Mouse (Mus musculus) limb, embryonic 14.5 days (tissue): ENCODE measurements around the gene Aff3. TPM values are rescaled to one million over a fixed set of nuclear protein-coding genes. Genes with fewer than 3 reads are reported as not detected.

ENCODE experiments used
- ATAC-seq: fragments of 200-750 bp; cut with Nextera tagmentation; 2 replicates; pipeline ENCODE4 v1.8.0; 2017; ENCODE audit warnings: low read depth, moderate number of reproducible peaks, moderate TSS enrichment; ENCODE audit not compliant: low FRiP score
- DNase-seq: peaks from one replicate; pipeline ENCODE4 v3.0.0-alpha.2; 2015; ENCODE audit warnings: low spot score
- H3K27ac ChIP-seq: fragments of 300-500 bp; sonication (generic); replicated peaks from 2 replicates; pipeline ENCODE4 v1.5.1; 2014; ENCODE audit warnings: low read depth, mild to moderate bottlenecking, low read length, moderate library complexity, mixed read lengths
- H3K27me3 ChIP-seq: fragments of 300-500 bp; sonication (generic); 2 replicates; pipeline ENCODE4 v1.6.1; 2014; ENCODE audit warnings: low read length, mixed read lengths; ENCODE audit not compliant: control insufficient read depth, insufficient read depth
- H3K36me3 ChIP-seq: fragments of 300-500 bp; sonication (generic); 2 replicates; pipeline ENCODE4 v1.6.1; 2014; ENCODE audit warnings: mild to moderate bottlenecking, low read length, moderate library complexity, mixed read lengths; ENCODE audit not compliant: control insufficient read depth, insufficient read depth
- H3K4me1 ChIP-seq: fragments of 300-500 bp; sonication (generic); 2 replicates; pipeline ENCODE4 v1.6.1; 2014; ENCODE audit warnings: antibody characterized with exemption, low read length, mixed read lengths; ENCODE audit not compliant: control insufficient read depth, insufficient read depth
- H3K4me2 ChIP-seq: fragments of 300-500 bp; sonication (generic); replicated peaks from 2 replicates; pipeline ENCODE4 v1.6.1; 2014; ENCODE audit warnings: low read depth, mild to moderate bottlenecking, low read length, moderate library complexity; ENCODE audit not compliant: severe bottlenecking
- H3K4me3 ChIP-seq: fragments of 300-500 bp; sonication (generic); replicated peaks from 2 replicates; pipeline ENCODE4 v1.5.1; 2014; ENCODE audit warnings: low read length
- H3K9ac ChIP-seq: fragments of 300-500 bp; sonication (generic); 2 replicates; pipeline ENCODE4 v1.6.1; 2014; ENCODE audit warnings: mild to moderate bottlenecking, low read depth, low read length, moderate library complexity; ENCODE audit not compliant: severe bottlenecking
- H3K9me3 ChIP-seq: fragments of 300-500 bp; sonication (generic); 2 replicates; pipeline ENCODE4 v1.6.1; 2016; ENCODE audit warnings: low read length; ENCODE audit not compliant: control insufficient read depth
- POLR2A ChIP-seq: fragments of 200-500 bp; IDR thresholded peaks from 2 replicates; pipeline ENCODE4 v1.8.0; 2012; ENCODE audit warnings: inconsistent platforms, mild to moderate bottlenecking, moderate library complexity, borderline replicate concordance; ENCODE audit not compliant: insufficient read depth, insufficient read length; ENCODE audit errors: extremely low read depth
- WGBS: fragments of 180-500 bp; shearing (Covaris S2); extraction: QIAGEN DNeasy Blood & Tissue Kit; methylation state at CpG from one replicate; pipeline ENCODE4 v1.1.7; 2014; 5-methylcytosine and 5-hydroxymethylcytosine counted together
- polyA plus RNA-seq, 2 experiments: library from polyadenylated mRNA; depleted of rRNA in 1 of 2; stranded (reverse) in 1 of 2; unstranded in 1 of 2; fragments of >200 nt; fragmentation: Nextera tagmentation in 1 of 2; extraction: Ambion mirVana in 1 of 2; gene quantifications; 2 replicates each; pipeline versions ENCODE4 v1.2.1 to v1.2.3; 2012 to 2014

The Aff3 gene
- polyA plus RNA-seq, 2 experiments, result 20.4 to 22.4 TPM

DNA sequence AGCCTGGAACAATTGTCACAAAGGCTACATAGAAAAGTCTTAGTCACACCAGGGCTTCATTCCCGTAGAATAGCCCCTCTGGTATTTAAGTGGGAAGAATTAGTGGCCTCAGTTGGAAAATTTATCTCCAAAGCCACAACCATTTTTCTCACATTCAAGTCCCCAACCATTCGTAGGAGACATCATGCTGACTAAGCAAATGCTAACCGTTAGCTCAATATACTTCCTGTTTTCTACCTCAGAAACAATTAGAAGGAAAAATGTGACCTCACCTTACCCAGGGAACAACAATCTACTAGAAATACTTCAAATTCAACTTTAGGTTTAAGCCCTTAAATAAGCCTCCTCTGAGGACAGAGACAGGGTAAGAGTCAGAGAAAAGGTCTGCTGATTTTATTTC, 256.5 kb downstream of the Aff3 start:
- H3K4me3 ChIP-seq, result no peak overlapping the region
- no peak overlapping the region for H3K9ac ChIP-seq
- ATAC-seq, result no peak
- WGBS, result 69% methylated on average over 3 of the region's 3 CpGs
- 0 out of 2 replicates have a peak, but pooled peaks cover 3% of the 10 kb centered on the region for H3K4me1 ChIP-seq
- no peak for TF ChIP-seq POLR2A
- DNase-seq, result no peak
- H3K9me3 ChIP-seq, result no peaks in the 10 kb centered on the region
- no peaks in the 10 kb centered on the region for H3K27me3 ChIP-seq
- H3K27ac ChIP-seq, result no peak overlapping the region
- 0 out of 2 replicates have a peak, but pooled peaks cover 4% of the 10 kb centered on the region for H3K36me3 ChIP-seq
- H3K4me2 ChIP-seq, result no peak overlapping the region

DNA sequence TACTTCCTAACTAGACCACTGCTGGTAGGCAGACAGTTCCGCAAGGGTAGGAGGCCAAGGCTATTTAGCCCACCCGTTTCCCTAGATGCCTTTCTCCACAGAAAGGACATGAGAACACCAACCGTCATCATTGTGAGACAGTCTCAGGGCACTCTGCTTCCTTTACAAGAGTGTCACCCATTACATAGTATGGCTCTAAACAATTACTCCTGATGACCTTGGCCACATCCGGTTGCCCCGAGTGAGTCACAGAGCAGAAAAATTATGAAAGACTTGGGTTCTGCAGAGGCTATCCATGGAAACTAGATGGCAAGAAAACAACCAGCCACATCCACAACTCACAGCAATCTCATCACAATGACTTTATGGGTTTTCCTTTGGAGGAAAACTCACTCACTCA, 261.0 kb downstream of the Aff3 start:
- Histone ChIP-seq H3K36me3 (0 out of 2 replicates have a peak, but pooled peaks cover 4% of the 10 kb centered on the region), H3K4me1 (peaks cover 14% of the 10 kb centered on the region; the same call in 1 of the 2 replicates), H3K4me2 (no peak overlapping the region), H3K9ac (no peak overlapping the region), H3K27me3 (no peaks in the 10 kb centered on the region), H3K9me3 (no peaks in the 10 kb centered on the region), H3K27ac (no peak overlapping the region), H3K4me3 (no peak overlapping the region)
- TF ChIP-seq POLR2A, result no peak
- 91% methylated on average over 5 of the region's 5 CpGs for WGBS
- no peak for ATAC-seq
- no peak for DNase-seq

DNA sequence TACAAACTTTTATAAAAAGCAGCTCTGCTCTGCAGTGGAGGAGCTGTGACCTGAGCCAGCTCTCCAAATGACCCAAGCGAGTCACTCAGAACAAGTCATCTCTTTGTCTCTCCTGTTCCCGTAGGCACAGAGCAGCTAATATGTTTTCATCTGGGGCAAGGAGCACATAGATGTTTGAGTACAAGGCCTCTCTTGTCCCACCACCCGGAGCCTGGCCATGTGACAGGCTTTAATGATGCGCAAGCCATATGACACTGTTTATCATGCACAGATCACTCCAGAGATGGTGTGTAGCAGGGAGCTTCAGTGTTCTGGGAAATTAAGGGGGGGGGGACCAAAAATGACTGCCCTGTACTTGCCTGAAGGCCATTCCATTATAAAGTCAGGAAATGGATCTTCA, 262.9 kb downstream of the Aff3 start:
- no peak overlapping the region for H3K4me2 ChIP-seq
- no peak for DNase-seq
- no peak for ATAC-seq
- H3K36me3 ChIP-seq, result 0 out of 2 replicates have a peak, but pooled peaks cover 4% of the 10 kb centered on the region
- no peak overlapping the region for H3K9ac ChIP-seq
- H3K27me3 ChIP-seq, result no peaks in the 10 kb centered on the region
- no peaks in the 10 kb centered on the region for H3K9me3 ChIP-seq
- H3K4me1 ChIP-seq, result peaks cover 17% of the 10 kb centered on the region; the same call in 1 of the 2 replicates
- H3K27ac ChIP-seq, result no peak overlapping the region
- TF ChIP-seq POLR2A, result no peak
- no peak overlapping the region for H3K4me3 ChIP-seq
- WGBS, result 78% methylated on average over 4 of the region's 4 CpGs

DNA sequence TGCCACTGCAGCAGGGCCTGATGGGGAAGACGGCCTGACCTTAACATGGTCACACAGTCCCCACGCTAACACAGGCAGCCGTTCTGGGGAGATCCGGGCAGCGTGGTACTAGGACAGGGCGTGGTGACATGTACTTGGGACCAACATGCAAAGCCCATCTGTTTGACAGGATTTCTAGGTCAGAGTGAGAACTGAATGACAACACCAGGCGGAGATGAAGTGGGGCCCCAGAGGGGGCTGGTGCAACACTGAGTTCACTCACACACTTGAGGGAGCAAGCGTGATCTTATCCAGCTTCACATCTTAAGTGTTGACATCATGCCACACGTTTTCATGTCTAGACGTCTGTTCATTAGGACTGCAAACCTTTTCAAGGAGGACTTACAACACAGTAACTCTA, 265.5 kb downstream of the Aff3 start:
- no peak for TF ChIP-seq POLR2A
- Histone ChIP-seq H3K4me1 (peaks cover 31% of the 10 kb centered on the region), H3K27me3 (no peaks in the 10 kb centered on the region), H3K27ac (no peak overlapping the region), H3K9ac (no peak overlapping the region), H3K4me3 (no peak overlapping the region), H3K9me3 (no peaks in the 10 kb centered on the region), H3K4me2 (no peak overlapping the region), H3K36me3 (no peaks in the 10 kb centered on the region)
- WGBS, result 70% methylated on average over 10 of the region's 10 CpGs
- DNase-seq, result no peak
- no peak for ATAC-seq

DNA sequence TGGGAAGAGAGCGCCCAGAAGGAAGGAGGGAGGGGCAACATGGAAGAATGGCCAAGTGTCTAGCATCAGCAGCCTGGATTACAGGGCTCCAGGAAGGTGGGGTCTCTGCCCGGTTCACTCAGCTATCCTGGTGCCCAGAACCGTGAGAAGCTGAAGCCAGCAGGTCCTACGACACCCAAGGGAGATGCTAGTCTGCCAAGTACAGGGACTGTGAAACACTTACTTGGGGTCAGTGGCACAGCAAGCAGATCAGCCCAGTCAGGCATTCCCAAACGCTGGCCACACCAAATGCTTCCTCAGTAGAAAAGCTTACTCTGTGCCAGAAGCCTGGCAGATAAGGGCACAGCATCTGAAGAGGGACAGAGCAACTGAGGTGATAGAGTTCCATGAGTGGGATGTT, 266.2 kb downstream of the Aff3 start:
- no peak overlapping the region for H3K9ac ChIP-seq
- 45% methylated on average over 5 of the region's 5 CpGs for WGBS
- DNase-seq (no peak), ATAC-seq (no peak)
- H3K27me3 ChIP-seq, result no peaks in the 10 kb centered on the region
- H3K4me1 ChIP-seq, result peaks cover 33% of the 10 kb centered on the region
- H3K27ac ChIP-seq, result no peak overlapping the region
- H3K9me3 ChIP-seq, result no peaks in the 10 kb centered on the region
- no peak overlapping the region for H3K4me2 ChIP-seq
- TF ChIP-seq POLR2A, result no peak
- no peak overlapping the region for H3K4me3 ChIP-seq
- H3K36me3 ChIP-seq, result no peaks in the 10 kb centered on the region

DNA sequence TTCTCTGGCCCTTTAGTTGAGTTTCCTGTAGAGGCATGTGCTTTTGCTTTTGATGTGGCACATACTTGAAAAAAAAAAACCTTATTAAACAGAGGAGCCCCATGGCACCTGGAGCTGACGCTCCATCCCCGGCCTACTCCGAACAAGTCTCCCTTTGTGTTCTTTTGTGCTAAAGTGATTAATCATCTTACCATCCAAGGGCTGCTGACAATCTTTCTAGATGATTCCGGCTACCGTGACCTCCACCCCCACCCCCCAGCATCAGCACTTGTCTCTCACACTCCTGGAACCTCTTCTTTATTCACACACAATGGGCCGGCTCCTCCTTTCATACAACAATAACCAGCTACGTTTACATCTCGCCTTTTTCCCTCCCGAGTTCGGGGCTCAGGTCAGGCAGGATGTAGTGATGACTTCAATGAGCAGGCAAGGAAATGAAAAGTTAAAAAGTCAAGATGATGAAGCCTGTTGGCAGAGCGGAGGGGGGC, 269.5 kb downstream of the Aff3 start:
- WGBS, result 47% methylated on average over 11 of the region's 11 CpGs
- Histone ChIP-seq H3K4me3 (no peak overlapping the region), H3K9me3 (no peaks in the 10 kb centered on the region), H3K27me3 (no peaks in the 10 kb centered on the region), H3K4me1 (peaks cover 27% of the 10 kb centered on the region), H3K9ac (no peak overlapping the region), H3K4me2 (no peak overlapping the region), H3K27ac (no peak overlapping the region), H3K36me3 (no peaks in the 10 kb centered on the region)
- no peak for TF ChIP-seq POLR2A
- DNase-seq (no peak), ATAC-seq (no peak)
